Mouse (Mus musculus) kidney, embryonic 15.5 days (tissue): ENCODE data around the gene Tipin. TPM values are rescaled to one million over a fixed set of nuclear protein-coding genes. Genes with fewer than 3 reads are reported as not detected.

ENCODE experiments used
- ATAC-seq: fragments of 200-750 bp; cut with Nextera tagmentation; replicated peaks from 2 replicates; pipeline ENCODE4 v1.8.0; 2017; ENCODE audit warnings: moderate TSS enrichment; ENCODE audit not compliant: low FRiP score
- H3K27ac ChIP-seq: fragments of 300-500 bp; sonication (generic); 2 replicates; pipeline ENCODE4 v1.5.1; 2015; ENCODE audit warnings: mild to moderate bottlenecking, inconsistent platforms
- H3K27me3 ChIP-seq: fragments of 300-500 bp; sonication (generic); 2 replicates; pipeline ENCODE4 v1.6.1; 2015; ENCODE audit warnings: inconsistent platforms
- H3K36me3 ChIP-seq: fragments of 300-500 bp; sonication (generic); 2 replicates; pipeline ENCODE4 v1.6.1; 2015; ENCODE audit warnings: inconsistent platforms
- H3K4me1 ChIP-seq: fragments of 300-500 bp; sonication (generic); 2 replicates; pipeline ENCODE4 v1.6.1; 2015; ENCODE audit warnings: inconsistent platforms
- H3K4me2 ChIP-seq: fragments of 300-500 bp; sonication (generic); 2 replicates; pipeline ENCODE4 v1.6.1; 2015; ENCODE audit warnings: moderate library complexity, mild to moderate bottlenecking, inconsistent platforms
- H3K4me3 ChIP-seq: fragments of 300-500 bp; sonication (generic); replicated peaks from 2 replicates; pipeline ENCODE4 v1.5.1; 2015; ENCODE audit warnings: mild to moderate bottlenecking, inconsistent platforms
- H3K9ac ChIP-seq: fragments of 300-500 bp; sonication (generic); 2 replicates; pipeline ENCODE4 v1.6.1; 2015; ENCODE audit warnings: mild to moderate bottlenecking, inconsistent platforms
- H3K9me3 ChIP-seq: fragments of 300-500 bp; sonication (generic); replicated peaks from 2 replicates; pipeline ENCODE4 v1.6.1; 2016; ENCODE audit warnings: inconsistent platforms
- WGBS: fragments of 180-500 bp; shearing (Covaris S2); methylation state at CpG from one replicate; pipeline ENCODE4 v1.1.7; 2015; ENCODE audit warnings: mixed read lengths; 5-methylcytosine and 5-hydroxymethylcytosine counted together
- polyA plus RNA-seq: library from polyadenylated mRNA; unstranded; fragments of >200 nt; fragmentation: Nextera tagmentation; extraction: Ambion mirVana; gene quantifications from 2 replicates; pipeline ENCODE4 v1.2.1, GENCODE M21; 2015

The Tipin gene
- polyA plus RNA-seq, 1 experiment from 2014 or later, result 252 TPM

- Histone ChIP-seq H3K4me2 (no peak overlapping the region), H3K4me1 (no peaks in the 10 kb centered on the region), H3K9me3 (no peaks in the 10 kb centered on the region), H3K9ac (no peak overlapping the region), H3K27ac (no peak overlapping the region), H3K27me3 (no peaks in the 10 kb centered on the region), H3K4me3 (no peak overlapping the region), H3K36me3 (peaks cover 67% of the 10 kb centered on the region)
- ATAC-seq, result no peak
- 97% methylated on average over 5 of the region's 5 CpGs for WGBS
These were observed 35.6 kb downstream of the Tipin start for GRCm38 (mm10) chr9:64316986-64317385.

GRCm38 (mm10) chr9:64323976-64324375 is 42.6 kb downstream of the Tipin start:
- H3K36me3 ChIP-seq, result peaks cover 84% of the 10 kb centered on the region
- 92% methylated on average over 7 of the region's 7 CpGs for WGBS
- no peak for ATAC-seq

GRCm38 (mm10) chr9:64335825-64336224 is 54.4 kb downstream of the Tipin start:
- H3K9me3 ChIP-seq, result no peaks in the 10 kb centered on the region
- H3K4me2 ChIP-seq, result no peak overlapping the region
- no peak overlapping the region for H3K27ac ChIP-seq
- H3K9ac ChIP-seq, result no peak overlapping the region
- H3K4me3 ChIP-seq, result no peak overlapping the region
- H3K27me3 ChIP-seq, result no peaks in the 10 kb centered on the region
- H3K36me3 ChIP-seq, result peaks cover 43% of the 10 kb centered on the region
- WGBS, result 81% methylated on average over 6 of the region's 6 CpGs
- H3K4me1 ChIP-seq, result peaks cover 13% of the 10 kb centered on the region
- no peak for ATAC-seq

More at GRCm38 (mm10) chr9:64323976-64324375, 42.6 kb downstream of the Tipin start:
- no peaks in the 10 kb centered on the region for H3K27me3 ChIP-seq
- no peak overlapping the region for H3K27ac ChIP-seq
- H3K4me2 ChIP-seq, result no peak overlapping the region
- H3K4me3 ChIP-seq, result no peak overlapping the region
- H3K9me3 ChIP-seq, result no peaks in the 10 kb centered on the region
- no peaks in the 10 kb centered on the region for H3K4me1 ChIP-seq
- H3K9ac ChIP-seq, result no peak overlapping the region

GRCm38 (mm10) chr9:64339361-64339760 is 58.0 kb downstream of the Tipin start:
- Histone ChIP-seq H3K36me3 (peaks cover 33% of the 10 kb centered on the region), H3K9me3 (no peaks in the 10 kb centered on the region), H3K27ac (0 out of 2 replicates have a peak overlapping the region, but pooled peaks have one; percentile 100), H3K4me1 (peaks cover 24% of the 10 kb centered on the region), H3K27me3 (no peaks in the 10 kb centered on the region), H3K4me2 (peak overlapping the region; percentile 84), H3K4me3 (peak overlapping the region; percentile 66), H3K9ac (no peak overlapping the region)
- WGBS, result 35% methylated on average over 8 of the region's 8 CpGs
- no peak for ATAC-seq

GRCm38 (mm10) chr9:64340351-64341253 is 59.2 kb downstream of the Tipin start:
- no peaks in the 10 kb centered on the region for H3K9me3 ChIP-seq
- H3K4me2 ChIP-seq, result peak overlapping the region; percentile 84
- under 1% methylated on average over 85 of the region's 85 CpGs for WGBS
- peak overlapping the region; percentile 100 for H3K27ac ChIP-seq
- H3K4me1 ChIP-seq, result peaks cover 24% of the 10 kb centered on the region
- H3K9ac ChIP-seq, result peak overlapping the region; percentile 96
- peak; percentile 96 for ATAC-seq
- H3K36me3 ChIP-seq, result peaks cover 22% of the 10 kb centered on the region
- no peaks in the 10 kb centered on the region for H3K27me3 ChIP-seq
- peak overlapping the region; percentile 66 for H3K4me3 ChIP-seq

- no peaks in the 10 kb centered on the region for H3K9me3 ChIP-seq
- peaks cover 16% of the 10 kb centered on the region for H3K36me3 ChIP-seq
- peak within 1 kb of the TSS; percentile 100 for H3K27ac ChIP-seq
- WGBS, result 10% methylated on average over 16 of the region's 16 CpGs
- peaks cover 24% of the 10 kb centered on the region for H3K4me1 ChIP-seq
- H3K4me3 ChIP-seq, result peak within 1 kb of the TSS; percentile 66
- peak within 1 kb of the TSS; percentile 96 for H3K9ac ChIP-seq
- H3K4me2 ChIP-seq, result peak within 1 kb of the TSS; percentile 84
- H3K27me3 ChIP-seq, result no peaks in the 10 kb centered on the region
- no peak for ATAC-seq
These were observed 59.8 kb downstream of the Tipin start, which contains the start of gene Dis3l for GRCm38 (mm10) chr9:64341254-64341566. Dis3l (minus strand) TSS chr9:64341288.

- Histone ChIP-seq H3K4me2 (peak overlapping the region; percentile 84), H3K27me3 (no peaks in the 10 kb centered on the region), H3K36me3 (peaks cover 12% of the 10 kb centered on the region), H3K4me3 (peak overlapping the region; percentile 66; the same call in 1 of the 2 replicates), H3K27ac (peak overlapping the region; percentile 100), H3K4me1 (peaks cover 24% of the 10 kb centered on the region), H3K9ac (0 out of 2 replicates have a peak overlapping the region, but pooled peaks have one; percentile 10), H3K9me3 (no peaks in the 10 kb centered on the region)
- 58% methylated on average over 8 of the region's 8 CpGs for WGBS
- no peak for ATAC-seq
These were observed 60.3 kb downstream of the Tipin start for GRCm38 (mm10) chr9:64341671-64342070.

GRCm38 (mm10) chr9:64343656-64344055 is 62.3 kb downstream of the Tipin start:
- Histone ChIP-seq H3K4me3 (no peak overlapping the region), H3K36me3 (no peaks in the 10 kb centered on the region), H3K9ac (no peak overlapping the region), H3K9me3 (no peaks in the 10 kb centered on the region), H3K27me3 (no peaks in the 10 kb centered on the region), H3K4me2 (no peak overlapping the region), H3K4me1 (peaks cover 24% of the 10 kb centered on the region), H3K27ac (no peak overlapping the region)
- 93% methylated on average over 2 of the region's 2 CpGs for WGBS
- no peak for ATAC-seq

- H3K27me3 ChIP-seq, result no peaks in the 10 kb centered on the region
- no peak overlapping the region for H3K9ac ChIP-seq
- no peaks in the 10 kb centered on the region for H3K36me3 ChIP-seq
- H3K9me3 ChIP-seq, result no peaks in the 10 kb centered on the region
- H3K4me3 ChIP-seq, result no peak overlapping the region
- H3K27ac ChIP-seq, result no peak overlapping the region
- 65% methylated on average over 5 of the region's 5 CpGs for WGBS
- no peak for ATAC-seq
- H3K4me1 ChIP-seq, result peaks cover 11% of the 10 kb centered on the region
- no peak overlapping the region for H3K4me2 ChIP-seq
These were observed 64.5 kb downstream of the Tipin start for GRCm38 (mm10) chr9:64345931-64346330.

- Histone ChIP-seq H3K27ac (no peak overlapping the region), H3K9me3 (no peaks in the 10 kb centered on the region), H3K36me3 (no peaks in the 10 kb centered on the region), H3K27me3 (no peaks in the 10 kb centered on the region), H3K4me2 (no peak overlapping the region), H3K4me3 (no peak overlapping the region), H3K9ac (no peak overlapping the region), H3K4me1 (no peaks in the 10 kb centered on the region)
- ATAC-seq, result no peak
- 0% methylated on average over 1 of the region's 1 CpGs for WGBS
These were observed 66.0 kb downstream of the Tipin start for GRCm38 (mm10) chr9:64347377-64347776.

GRCm38 (mm10) chr9:64349490-64349889 is 68.1 kb downstream of the Tipin start:
- ATAC-seq, result no peak

GRCm38 (mm10) chr9:64351191-64351590 is 69.8 kb downstream of the Tipin start:
- WGBS, result 40% methylated on average over 3 of the region's 3 CpGs
- H3K4me1 ChIP-seq, result no peaks in the 10 kb centered on the region
- no peak overlapping the region for H3K4me2 ChIP-seq
- H3K9me3 ChIP-seq, result no peaks in the 10 kb centered on the region
- H3K27ac ChIP-seq, result no peak overlapping the region
- no peak overlapping the region for H3K4me3 ChIP-seq
- no peaks in the 10 kb centered on the region for H3K27me3 ChIP-seq
- no peak overlapping the region for H3K9ac ChIP-seq
- H3K36me3 ChIP-seq, result no peaks in the 10 kb centered on the region
- no peak for ATAC-seq

More at GRCm38 (mm10) chr9:64349490-64349889, 68.1 kb downstream of the Tipin start:
- Histone ChIP-seq H3K4me2 (no peak overlapping the region), H3K9me3 (no peaks in the 10 kb centered on the region), H3K27me3 (no peaks in the 10 kb centered on the region), H3K36me3 (no peaks in the 10 kb centered on the region), H3K9ac (no peak overlapping the region), H3K4me1 (no peaks in the 10 kb centered on the region), H3K4me3 (no peak overlapping the region), H3K27ac (no peak overlapping the region)
- 24% methylated on average over 5 of the region's 5 CpGs for WGBS
